Mouse (Mus musculus) urinary bladder, adult 2 months (tissue): Measurements from ENCODE around the gene Gm42517. TPM values are rescaled to one million over a fixed set of nuclear protein-coding genes. Genes with fewer than 3 reads are reported as not detected.
A peak's percentile ranks its signal among the peaks of the same experiment; 100 is the strongest.

ENCODE experiments used
- DNase-seq: peaks from one replicate; pipeline ENCODE4 v3.0.0; 2022; ENCODE audit warnings: low spot score
- polyA plus RNA-seq: library from polyadenylated mRNA; depleted of rRNA; stranded (reverse); fragments of >200 nt; gene quantifications from 2 replicates; pipeline ENCODE4 v1.2.3, GENCODE M21; 2012; rRNA removed

Gm42517 gene
- polyA plus RNA-seq = 1.7 and 1.8 TPM in 2 replicates

DNA sequence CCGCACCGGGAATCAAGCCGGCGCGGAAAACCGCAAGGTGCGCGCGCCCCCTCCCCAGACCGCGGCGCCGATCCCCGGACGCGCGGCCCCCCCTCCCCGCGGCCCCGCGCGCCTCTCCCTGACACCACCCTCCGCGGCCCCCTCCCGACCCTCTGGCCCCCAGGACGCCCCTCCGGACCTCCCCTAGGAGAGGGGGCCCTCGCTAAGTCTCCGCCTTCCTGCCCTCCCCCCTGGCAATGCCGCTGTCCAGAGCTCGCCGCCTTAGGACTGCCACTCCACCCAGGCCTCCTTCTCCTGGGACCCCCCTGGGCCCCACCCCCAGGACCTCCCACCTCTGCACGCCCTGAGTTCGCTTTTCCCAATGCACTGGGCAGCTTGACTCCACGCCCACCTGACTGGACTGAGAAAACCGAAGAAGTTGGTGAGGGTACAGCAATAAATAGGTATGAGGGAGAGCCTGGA, at the start of gene Gm42517:
Gm42517 (minus strand) TSS at position 52 of the 462 bp plus-strand sequence.
- DNase-seq = no peak

DNA sequence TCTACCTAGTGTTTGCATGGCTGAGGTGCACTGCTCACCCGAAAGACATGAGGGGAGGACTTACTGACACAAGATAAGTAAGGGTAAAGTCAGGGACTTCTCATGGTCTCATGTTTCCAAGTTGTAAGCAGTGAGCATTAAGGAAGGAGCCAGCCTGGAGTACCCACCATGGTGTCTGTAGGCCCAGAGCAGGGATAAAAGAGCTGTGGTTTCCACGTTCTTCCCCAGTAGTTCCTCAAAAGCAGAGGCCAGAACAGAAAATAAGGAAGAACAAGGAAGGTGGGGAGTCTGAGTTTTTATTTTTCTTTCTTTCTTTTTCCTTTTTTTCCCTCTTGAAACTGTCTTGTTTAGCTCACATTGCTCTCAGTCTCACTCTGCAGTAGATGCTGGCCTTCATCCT, 47.0 kb upstream of the Gm42517 start:
- no peak for DNase-seq

DNA sequence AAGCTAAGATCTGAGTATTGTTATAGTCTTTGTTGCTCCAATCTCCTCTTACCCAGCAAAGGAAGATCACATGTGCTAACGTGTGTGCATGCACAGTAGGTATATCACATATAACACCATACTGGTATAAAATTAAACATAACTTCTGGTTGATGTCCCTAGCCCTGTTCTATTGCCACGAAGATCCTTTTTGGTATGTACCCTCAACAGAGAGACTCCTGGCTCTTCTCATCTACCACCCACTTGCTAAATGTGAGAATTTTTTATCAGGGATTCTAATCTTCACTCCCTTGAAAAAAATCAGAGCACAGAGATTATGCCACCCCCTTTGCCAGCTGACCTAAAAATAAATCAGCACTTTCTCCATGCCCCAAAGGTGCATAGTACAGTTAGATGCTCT, 39.3 kb upstream of the Gm42517 start:
- no peak for DNase-seq

DNA sequence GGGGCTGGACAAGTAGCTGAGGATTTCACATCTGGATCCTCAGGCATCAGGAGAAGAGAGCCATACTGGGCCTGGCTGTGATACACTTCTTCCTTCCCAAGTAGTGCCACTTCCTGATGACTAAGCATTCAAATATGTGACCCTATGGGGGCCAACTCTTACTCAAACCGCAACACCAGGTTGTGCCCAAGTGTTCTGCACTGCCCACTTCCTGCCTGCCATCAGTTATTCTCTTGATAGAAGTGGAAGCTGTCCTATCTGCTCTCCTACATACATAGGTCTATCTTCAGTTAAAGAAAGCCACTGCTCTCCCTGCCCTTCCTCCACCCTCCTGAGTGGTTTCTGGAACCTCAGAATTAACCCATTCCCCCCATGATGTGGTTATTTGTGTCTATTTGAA, 37.7 kb upstream of the Gm42517 start:
- DNase-seq = no peak

DNA sequence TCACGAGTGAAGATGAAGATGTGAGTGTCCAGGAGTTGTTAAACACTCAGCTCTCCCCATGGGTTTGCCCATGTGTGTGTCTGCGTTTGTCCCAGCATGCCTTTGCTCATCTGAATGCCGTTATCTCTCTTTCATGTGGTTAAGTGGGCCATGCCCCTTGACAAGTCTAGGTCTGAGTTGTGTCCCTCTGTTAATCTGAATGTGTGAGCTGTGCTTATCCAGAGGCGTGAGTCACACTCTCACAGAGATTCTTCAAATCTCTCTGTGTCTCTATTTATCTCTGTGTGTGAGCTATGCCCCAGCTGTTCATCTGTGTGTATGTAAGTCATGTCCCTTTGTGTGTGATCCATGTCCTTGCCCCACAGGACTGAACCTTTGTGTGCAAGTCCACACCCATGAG, 35.7 kb upstream of the Gm42517 start:
- no peak for DNase-seq

DNA sequence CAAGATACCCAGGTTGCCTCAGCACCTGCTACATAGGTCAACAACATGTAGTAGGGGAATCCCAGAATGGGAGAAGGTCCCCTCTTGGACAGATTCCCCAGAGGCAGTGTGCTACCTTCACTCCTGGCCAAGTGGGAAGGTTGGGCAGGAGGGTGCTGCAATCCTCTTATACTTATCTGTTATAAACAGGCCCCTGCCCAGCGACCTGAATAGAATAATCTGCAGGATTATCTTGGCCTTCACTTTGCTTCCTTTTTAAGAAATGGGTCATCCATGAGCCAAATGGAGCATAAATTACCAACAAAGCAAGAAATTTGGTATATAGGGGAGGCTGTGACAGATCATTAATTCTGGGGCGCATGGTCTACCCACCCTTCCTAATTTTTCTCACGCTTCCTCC, 22.0 kb upstream of the Gm42517 start:
- DNase-seq = no peak

DNA sequence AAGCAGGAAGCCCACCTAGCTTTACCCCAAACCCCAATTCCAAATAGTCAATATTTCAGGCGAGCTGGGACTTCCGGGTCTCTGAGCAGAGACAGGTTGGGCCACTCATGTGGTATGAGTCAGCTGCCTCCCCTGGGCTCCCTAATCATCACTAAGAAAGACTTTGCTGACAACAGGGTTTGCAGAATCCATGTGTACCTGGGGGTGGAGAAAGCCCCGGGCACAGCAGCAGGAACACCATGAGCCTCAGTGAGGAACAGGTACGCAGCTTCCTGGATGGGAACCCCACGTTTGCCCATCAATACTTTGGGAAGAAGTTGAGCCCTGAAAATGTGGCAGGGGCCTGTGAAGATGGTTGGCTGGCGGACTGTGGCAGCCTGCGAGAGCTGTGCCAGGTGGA, 20.5 kb upstream of the Gm42517 start, which contains the start of gene Pde6b:
Pde6b (plus strand) TSS at position 191 of the 400 bp plus-strand sequence.
- DNase-seq = no peak

DNA sequence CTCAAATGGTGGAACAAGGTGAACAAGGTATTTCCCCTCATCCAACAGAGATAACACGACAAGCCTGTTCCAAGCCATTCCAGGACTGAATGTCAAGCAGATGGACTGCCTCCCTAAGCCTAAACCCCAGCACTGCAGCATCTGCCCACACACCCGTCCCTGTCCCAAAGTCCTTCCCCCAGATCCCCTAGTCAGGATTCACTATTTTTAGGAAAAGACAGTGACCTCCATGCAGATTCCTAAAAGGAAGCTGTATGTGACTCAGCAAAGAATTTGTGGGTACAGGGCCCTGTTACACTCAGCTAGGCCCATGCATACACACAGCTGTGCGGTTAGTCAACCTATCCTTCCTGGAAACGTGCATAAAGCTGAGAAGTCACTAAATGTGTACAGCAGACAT, 18.7 kb upstream of the Gm42517 start:
- no peak for DNase-seq

DNA sequence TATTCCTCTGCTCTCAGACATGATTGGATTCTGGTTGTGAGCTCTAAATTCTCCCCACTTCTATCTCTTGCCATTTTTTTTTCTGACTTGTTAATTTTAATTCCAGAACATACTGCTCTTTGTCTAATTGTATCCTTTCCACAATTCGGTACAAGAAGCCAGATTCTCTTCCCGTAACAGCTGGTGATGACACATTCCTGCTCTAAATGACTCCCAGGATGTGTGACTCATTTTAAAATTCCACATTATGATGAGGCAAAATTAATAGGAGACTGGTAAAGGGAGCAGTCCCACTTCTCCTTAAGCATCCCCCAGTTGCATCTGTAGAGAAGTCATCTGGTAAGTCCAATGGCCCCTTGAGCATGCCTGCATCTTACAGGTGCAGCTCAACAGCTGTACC, 17.9 kb upstream of the Gm42517 start:
- no peak for DNase-seq

DNA sequence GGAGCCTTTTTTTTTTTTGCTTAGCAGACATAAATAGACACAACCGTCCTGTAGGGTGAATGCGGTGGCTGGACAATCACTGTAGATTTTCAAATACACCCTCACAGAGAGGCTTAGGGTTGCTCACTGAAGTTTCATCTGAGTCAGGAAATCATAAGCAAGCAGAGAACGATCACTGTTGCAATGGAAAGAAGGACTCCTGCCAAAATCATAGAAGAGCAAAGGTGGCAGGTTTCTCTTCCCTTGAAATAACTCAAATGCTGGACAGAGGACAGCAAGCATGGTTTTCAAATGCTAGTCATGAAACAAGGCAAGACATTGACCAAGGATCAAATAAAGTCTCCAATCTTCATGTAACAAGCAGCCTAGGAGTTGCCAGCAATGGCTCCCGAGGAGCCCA, 10.6 kb upstream of the Gm42517 start:
- no peak for DNase-seq

DNA sequence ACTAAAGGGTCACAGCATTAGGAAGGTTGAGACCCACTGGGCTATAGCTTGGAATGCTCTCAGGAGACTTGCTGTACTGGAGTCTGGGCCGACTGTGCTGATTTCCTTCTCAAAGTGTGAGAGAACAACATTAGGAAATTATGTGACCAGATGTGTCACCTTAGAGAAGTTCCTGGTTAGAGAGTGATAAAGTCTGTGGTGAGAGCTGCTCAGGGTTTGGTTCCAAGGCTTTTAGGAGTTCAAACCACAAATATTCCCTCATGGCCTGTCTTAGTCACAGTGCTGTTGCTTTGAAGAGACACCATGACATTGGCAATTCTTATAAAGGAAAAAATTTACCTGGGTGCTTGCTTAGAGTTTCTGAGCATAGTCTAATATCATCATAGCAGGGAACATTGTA, 8.3 kb upstream of the Gm42517 start:
- DNase-seq = no peak

DNA sequence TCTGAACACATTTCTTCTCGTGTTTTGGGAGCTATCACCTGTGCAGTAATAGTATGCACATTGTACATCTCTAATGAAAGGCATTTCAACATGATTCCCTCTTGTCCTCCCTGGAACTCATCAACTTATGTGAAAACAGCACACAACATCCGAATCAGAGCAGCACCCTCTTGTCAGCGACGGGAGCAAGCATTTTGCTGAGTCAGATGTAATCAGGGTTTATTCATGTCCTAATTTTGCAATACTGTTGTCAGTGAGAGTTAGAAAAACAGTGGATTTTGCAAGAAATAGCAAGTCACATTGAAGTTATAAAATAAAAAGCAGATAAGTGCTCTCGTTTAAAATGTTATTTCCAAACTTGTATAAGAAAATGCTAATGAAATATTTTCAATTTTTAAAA, 6.4 kb upstream of the Gm42517 start:
- no peak for DNase-seq

DNA sequence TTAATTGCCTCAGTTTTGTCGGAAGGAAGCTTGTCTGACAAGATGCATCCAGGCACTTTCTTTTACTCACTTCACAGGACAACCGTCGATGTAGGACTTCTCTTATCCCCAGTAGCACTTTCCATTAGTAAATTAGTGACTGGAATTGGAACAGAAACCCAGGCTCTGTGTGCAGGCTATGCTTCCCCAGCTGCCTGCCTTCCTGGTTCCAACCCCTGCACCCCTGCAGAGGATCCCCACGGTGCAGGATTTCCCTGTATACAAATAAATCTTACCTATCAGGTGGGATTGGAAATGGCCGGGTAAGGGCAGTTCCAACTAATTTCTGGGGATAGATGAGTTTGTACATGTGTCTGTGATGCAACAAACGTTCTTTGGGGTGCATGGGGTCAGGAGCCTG, 2.2 kb upstream of the Gm42517 start:
- DNase-seq = no peak

DNA sequence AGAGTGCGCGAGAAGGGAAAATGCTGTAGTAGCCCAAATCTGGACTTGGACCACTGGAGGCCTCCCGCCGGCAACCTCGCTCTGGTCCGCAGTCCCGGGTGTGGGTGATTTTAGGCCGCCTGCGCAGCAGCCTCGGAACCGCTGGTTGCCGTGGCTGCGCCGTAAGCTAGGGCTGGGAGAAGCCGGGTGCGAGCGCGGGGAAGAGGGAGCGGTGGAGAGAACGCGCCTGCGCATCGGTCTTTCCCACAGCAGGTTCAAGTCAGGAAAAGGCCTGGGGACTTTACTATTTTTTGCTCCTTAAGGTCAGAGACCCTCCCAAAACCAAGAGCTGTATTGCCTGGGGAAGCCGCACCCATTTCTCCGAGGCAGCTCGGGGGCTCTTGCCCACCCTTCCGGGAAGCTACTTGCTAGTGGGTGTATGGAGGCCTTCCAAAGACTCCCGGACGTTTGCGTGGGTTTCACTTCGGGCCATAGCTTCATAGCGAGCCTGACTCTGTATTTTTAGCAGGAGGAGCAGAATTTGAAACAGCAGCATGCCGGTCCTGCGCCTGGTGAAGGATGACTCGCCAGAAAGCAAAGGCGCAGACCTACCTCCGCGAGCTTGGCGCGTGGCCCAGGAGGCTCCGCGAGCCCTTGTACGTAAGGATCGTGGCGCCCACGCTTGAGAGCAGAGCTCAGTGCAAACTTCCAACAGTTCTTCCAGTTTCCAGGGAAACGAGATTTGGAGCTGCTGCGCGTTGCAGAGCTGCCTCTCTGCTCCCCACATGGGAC, 1.3 kb upstream of the Gm42517 start:
- peak; percentile 27 for DNase-seq

DNA sequence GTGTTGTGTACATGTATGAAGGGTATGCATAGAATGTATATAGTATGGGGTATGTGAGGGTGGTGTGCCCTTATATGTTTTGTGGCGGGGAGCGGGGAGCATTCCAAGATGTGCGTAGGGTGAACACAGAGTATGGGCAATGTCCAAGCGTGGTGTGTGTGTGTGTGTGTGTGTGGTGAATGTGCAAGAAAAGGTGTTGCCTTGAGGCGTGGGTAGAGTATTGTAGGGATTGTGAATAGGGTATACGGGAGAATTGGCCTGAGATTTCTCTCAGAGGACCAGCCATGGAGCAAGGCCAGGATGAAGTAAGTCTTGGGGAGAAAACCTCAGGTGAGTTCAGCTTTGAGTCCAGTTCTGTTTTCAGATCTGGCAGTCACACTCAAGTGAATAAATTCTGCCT, 724 bp upstream of the Gm42517 start:
- no peak for DNase-seq

DNA sequence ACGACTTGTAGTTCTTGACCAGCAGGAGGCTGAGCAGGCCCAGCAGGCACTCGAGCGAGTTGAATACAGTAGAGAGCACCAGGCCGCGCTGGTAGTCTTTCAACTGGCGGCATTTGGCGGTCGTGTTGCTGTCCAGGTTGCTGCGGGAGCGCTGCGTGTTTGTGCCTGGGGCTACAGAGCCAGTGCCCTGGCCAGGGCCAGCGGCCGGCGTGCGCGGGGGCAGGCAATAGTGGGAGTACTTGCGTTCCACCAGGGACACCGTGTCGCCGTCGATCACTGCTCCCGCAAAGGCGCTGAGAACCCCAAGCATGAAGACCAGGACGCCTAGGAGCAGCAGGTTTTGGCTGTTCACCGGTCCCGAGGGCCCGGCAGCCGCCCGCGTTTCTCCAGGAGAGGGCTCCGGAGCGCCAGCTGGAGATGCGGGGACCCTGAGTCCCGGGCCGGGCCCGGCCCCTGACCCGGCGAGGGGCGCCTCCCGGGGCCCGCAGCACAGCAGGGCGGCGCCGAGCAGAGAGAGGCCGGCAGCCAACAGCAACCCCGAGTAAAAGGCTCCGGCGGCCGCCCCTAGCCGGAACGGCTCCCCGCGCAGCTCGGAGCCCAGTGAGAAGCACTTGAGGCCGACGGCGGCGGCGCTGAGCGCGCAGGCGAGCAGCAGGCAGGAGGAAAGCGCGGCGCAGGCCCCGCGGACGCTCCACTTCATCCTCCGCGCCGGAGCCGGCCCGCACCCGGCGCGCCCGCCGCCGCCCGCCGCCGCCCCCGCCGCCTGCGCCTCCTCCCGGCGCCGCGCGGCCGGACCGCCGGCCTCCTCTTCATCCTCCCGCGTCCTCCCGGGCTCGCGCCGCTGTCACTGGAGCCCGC, 509 bp downstream of the Gm42517 start:
- peak; percentile 57 for DNase-seq

DNA sequence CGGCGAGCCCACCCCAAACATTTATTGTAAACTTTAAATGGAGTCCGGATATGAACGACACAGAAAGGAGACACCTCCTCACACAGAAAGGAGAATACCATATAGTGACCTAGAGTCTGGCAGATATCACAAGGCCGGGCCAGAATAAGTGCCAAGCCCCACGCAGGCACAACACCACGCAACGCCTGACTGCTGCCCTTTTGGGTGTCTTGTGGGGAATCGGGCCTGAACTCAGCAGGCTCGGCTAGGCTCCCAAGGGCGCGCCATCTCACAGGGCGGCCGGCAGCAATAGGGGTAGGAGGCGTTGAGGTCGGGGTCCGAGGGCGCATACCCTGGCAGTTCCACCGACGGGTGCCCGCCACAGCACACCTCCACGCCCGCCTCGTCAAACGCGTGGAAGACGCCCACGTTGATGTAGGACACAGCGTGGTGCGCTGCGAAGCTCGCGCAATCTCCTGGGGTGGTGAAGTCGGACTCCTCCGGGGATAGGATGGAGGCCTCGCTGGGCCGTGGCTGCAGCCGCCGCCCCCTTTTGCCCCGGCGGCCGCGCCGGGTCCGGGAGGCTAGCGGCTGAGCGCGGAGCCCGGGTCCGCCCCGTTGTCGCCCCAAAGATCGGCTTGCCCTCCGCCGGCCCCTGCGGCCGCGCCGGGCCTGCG, 1.3 kb downstream of the Gm42517 start:
- no peak for DNase-seq

DNA sequence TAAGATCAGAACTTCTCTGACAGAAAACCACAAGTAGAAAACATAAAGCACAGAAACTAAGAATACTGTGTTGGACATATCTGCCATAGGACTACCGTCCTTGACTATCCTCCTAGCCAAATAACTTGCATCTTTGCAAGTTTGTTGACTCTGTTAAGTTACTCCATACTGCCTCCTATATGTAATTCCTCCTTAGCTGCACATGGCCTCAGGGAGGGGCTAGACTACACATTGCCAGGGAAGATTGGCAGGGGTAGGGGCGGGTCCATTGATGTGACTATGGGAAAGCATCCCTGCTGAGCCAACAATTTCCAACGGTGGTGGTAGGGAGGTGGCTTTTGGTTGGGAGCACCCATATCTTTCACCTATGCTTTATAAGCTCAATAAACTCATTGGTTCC, 5.4 kb downstream of the Gm42517 start:
- no peak for DNase-seq

DNA sequence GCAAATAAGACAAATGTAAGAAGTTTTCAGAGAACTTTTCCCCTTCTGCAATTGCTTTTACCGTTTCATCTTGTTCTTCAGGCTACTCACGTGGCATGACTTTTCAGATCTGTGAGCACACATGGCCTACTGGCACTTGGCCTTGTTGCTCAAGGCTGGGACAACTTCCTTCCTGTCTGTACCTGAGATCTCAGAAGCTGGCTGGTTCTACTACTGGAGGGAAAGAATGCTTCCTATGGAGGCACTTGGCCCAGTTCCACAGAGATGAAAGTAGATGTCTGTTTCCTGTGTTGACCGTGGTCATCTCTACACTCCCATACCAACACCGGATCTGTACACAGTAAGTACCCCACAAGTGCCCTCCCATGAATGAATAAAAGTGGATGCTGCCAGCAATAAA, 7.5 kb downstream of the Gm42517 start:
- DNase-seq = no peak

DNA sequence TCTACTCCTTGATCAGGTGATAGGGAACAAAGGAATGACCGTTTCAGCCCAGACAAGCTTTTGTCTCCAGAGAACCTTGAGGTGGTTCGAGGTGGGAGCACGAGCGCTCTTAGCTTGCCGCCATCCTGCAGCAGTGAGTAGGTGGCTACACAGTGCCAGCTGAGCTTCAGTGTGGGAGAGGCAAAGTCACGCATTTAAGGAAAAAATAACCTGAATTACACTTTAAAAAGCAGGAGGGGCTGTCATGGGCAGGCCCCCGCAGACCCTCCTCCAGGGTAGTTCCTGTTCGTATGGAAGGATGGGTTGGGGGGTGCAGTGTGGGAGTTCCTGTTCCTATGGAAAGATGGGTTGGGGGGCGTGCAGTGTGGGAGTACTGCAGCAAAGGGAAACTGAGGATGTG, 8.2 kb downstream of the Gm42517 start:
- no peak for DNase-seq

DNA sequence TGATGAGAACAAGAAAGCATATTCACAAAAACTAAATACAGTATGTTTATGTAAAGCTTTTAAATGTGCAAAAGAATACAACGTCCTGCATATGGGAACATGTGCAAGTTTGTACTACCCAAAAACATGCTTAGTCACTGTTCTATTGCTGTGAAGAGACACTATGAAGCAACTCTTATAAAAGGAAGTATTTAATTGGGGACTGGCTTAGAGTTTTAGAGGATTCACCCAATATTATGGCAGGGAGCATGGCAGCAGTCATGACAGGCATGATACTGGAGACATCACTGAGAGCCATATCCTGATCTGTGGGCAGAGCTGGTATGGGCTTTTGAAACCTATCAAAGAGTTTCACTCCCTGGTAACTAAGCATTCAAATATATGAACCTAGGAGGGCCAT, 9.9 kb downstream of the Gm42517 start:
- DNase-seq = no peak

DNA sequence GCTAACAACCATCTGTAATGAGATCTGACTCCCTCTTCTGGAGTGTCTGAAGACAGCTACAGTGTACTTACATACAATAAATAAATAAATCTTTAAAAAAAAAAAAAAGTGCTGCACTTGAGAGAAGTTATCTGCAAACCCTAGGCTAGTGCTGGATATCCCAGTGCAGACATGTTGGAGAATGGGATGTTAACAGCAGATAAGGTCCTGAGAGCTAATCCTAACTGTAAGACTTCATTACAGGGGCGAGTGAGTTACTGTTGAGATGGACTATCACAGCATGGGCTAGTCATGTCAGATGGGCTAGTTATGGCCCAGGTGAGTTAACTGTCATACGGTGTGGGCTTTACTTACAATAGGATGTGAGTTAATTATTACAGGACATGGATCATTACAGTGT, 13.7 kb downstream of the Gm42517 start:
- no peak for DNase-seq
